Mouse (Mus musculus): ENCODE measurements around the gene Rhd.

Gene Rhd

DNA sequence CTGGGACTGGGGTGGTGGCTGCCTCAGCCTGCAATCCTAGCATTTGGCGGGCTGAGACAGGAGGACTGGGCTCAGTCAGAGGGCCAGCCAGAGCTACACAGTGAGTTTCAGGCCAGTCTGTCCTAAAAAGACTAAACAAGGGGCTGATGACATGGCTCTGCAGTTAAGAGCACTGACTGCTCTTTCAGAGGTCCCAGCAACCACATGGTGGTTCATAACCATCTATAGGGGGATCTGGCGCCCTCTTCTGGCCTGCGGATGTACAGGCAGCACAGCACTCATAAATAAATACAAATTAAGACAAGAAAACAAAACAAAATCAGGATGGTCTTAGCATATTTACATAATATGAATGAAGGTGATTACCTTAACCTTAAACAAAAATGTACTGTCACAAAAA, 49.1 kb downstream of the Rhd start:
- DNase-seq (ENCODE audit: low spot score): peak; percentile 82

GRCm38 (mm10) chr4:134914122-134914863, 50.0 kb downstream of the Rhd start:
- DNase-seq (ENCODE audit: low spot score): peak; percentile 39

DNA sequence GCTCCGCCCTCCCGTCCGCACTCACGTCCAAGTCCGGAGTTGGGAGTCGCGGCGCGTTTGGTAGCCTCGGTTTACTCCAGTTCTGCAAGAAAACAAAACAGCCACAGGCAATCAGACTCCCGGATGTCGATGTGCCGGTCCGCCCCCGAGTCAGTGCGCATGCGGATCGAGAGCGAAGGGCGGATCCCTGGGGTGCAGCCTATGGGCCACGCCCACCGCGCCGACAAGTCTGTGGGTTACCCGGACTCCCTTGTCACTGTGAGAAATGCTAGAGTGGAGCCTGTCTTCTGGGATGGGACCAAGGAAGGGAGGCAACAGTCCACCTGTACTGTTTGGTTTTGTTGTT, 50.5 kb downstream of the Rhd start, which contains the start of gene Tmem50a:
Tmem50a (minus strand) TSS at position 161 of the 346 bp plus-strand sequence.
- DNase-seq (ENCODE audit: low spot score): peak; percentile 97

DNA sequence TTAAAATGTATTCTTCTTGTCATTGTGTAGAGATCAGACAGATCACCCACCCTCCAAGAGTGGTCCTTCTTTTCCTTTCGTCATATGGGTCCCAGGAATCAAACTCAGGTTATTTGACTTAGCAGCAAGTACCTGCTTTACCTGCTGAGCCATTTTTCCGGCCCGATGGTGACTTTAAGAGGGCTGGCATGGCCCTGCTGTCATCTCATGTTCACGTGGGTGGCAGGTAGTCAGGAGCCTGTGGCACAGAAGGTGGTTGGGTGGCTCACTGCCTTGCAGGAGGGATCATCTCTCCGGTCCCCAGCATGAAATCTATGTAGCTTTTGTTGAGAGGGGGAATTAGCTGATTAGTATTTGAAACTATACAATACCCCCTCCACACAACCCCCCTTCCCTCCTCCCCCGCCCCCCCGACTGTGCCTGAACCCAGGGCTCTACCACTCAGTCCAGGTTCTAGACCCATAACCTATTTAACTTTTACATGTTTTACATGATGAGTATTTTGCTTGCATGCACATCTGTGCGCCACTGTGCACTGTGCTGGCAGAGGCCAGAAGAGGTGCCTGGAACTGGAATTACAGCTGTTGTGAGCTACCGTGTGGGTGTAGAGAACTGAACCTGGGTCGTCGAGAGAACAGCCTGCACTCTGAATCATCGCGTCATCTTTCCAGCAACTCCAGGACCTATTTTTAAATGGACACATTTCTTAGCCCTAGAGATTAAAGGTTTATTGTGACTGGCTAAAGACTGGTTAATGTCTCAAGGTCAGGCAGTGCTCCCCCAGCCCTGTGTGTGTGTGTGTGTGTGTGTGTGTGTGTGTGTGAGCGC, 51.1 kb downstream of the Rhd start:
- no peak for DNase-seq (ENCODE audit: low spot score)

GRCm38 (mm10) chr4:134917194-134917593, 52.9 kb downstream of the Rhd start:
- peak; percentile 32 for DNase-seq (ENCODE audit: low spot score)

DNA sequence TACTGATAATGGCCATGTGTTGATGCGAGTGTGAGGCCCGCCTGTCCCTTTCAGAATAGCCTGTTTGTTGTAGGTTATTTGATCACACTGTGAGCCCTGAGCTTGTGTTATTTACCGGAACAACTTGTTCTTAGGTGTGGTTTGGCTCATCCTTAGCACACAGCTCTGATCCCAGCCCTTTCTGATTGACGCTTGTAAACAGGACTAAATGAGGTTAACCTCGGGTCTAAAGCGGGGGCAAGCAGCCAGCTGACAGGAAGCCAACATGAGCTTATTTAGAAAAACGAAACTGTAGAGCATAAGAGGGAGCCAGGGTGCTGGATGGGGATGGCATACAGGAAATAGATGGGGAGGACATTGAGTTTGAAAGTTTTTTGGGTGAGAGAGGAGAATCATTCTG, 54.0 kb downstream of the Rhd start:
- DNase-seq (ENCODE audit: low spot score): peak; percentile 73

DNA sequence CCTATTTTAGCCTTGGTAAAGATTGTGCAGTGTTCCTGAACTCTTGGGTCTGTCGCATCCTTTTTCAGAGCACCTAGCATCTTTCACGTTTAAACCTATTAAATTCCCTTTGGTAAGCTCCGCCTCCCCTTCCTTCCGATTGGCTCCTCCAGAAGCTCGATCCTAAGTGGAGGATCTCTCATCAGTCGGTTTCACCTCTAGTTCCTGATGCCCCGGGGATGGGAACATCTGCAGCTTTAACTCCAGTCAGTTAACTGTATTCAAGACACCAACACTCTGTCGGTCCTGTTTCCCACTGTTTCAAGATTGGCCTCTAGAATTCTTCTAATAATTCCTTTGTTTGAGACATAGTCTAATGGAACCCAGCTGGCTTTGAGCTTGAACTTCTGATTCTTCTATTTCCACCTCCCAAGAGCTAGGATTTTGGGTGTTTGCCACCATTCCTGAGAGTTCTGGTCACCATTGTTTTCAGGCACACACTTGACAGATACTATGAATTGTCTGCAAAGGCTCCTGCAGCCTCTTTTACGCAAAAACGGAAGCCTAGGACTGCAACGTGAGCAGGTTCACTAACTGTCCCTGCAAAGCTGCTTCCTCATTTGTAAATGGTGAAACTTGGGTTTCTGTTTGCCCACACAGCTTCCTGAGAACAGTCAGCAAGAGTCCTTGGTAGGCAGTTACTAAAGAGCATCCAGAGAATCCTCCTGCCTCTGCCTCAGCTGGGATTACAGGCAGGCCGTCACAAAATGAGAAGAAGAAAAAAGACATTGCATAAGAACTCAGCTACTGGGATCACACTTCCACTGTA, 55.6 kb downstream of the Rhd start:
- DNase-seq (ENCODE audit: low spot score): no peak

DNA sequence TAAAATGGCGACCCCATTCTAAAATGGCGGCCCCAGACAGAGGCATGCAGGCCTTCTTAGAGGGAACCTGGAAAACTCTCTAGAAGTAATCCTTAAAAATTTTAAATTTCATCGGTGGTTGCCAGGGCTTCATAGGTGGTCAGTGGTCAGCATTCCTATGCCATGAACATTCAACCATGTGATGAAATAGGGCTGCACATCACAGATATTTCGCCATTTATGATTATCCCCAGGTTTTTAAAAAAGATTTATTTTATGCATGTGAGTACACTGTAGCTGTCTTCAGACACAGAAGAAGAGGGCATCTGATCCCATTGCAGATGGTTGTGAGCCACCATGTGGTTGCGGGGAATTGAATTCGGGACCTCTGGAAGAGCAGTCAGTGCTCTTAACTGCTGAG, 56.3 kb downstream of the Rhd start:
- no peak for DNase-seq (ENCODE audit: low spot score)

GRCm38 (mm10) chr4:134921703-134922102, 57.4 kb downstream of the Rhd start:
- no peak for DNase-seq (ENCODE audit: low spot score)

GRCm38 (mm10) chr4:134922111-134922924, 58.0 kb downstream of the Rhd start:
- peak; percentile 48 for DNase-seq (ENCODE audit: low spot score)

GRCm38 (mm10) chr4:134922925-134923244, 58.5 kb downstream of the Rhd start:
- peak; percentile 77 for DNase-seq (ENCODE audit: low spot score)

DNA sequence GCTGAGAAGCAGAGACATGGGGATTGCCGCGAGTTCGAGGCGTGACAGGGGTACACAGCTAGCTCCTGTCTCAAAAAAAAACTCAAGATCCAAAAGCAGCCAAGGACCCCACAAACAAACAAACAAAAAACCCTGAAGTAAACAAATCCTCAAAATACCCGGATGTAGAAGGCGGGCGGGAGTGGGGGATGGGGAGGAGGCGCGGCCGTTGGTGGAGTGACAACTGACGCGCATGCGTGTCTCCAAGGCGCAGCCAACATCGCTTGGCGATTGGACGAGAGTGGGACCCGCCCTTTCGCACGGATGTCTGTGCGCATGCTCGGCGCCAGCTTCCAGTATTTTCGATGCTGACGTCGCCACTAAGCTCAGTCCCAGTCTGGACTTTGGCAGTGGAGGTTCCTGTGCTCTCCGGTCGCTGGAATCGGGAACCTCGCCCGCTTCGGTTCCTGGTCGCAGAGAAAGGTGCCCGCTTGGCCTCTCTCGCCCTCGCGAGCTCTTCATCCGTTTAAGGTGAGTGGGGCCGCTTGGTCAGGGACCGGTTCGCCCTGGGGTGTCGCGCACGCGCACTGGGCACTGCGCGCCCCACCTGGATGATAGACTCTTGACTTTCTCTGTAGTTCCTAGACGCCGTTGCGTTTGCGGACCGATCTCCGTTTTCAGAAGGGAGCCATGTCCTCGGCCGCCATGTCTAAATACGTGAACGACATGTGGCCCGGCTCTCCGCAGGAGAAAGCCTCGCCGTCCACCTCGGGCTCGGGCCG, 59.1 kb downstream of the Rhd start, which contains the start of gene Rsrp1:
Rsrp1 (plus strand) TSS at position 335 of the 761 bp plus-strand sequence.
- peak; percentile 99 for DNase-seq (ENCODE audit: low spot score)

- DNase-seq (ENCODE audit: low spot score): peak; percentile 85
Observed at GRCm38 (mm10) chr4:134924019-134924741, 59.8 kb downstream of the Rhd start.

GRCm38 (mm10) chr4:134925206-134925605, 60.9 kb downstream of the Rhd start:
- peak; percentile 50 for DNase-seq (ENCODE audit: low spot score)

GRCm38 (mm10) chr4:134927815-134928463, 63.6 kb downstream of the Rhd start:
- DNase-seq (ENCODE audit: low spot score): peak; percentile 37

GRCm38 (mm10) chr4:134928464-134928836, 64.1 kb downstream of the Rhd start:
- no peak for DNase-seq (ENCODE audit: low spot score)

DNA sequence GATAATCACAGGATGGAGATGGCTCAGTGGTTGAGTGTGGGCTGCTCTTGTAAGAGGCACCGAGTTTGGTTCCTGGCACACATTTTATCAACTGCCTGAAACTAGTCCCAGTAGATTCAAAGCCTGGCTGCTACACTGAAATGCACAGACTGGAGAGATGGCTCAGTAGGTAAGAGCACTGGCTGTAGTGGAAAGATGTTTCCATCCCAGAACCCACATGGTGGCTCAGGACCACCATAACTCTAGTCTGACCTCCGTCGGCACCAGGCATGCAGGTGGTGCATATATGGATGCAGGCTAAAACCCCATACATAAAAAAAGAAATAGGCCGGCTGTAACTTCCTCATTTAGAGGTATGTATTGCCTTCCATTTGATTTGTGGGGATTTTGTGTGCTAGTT, 65.2 kb downstream of the Rhd start:
- DNase-seq (ENCODE audit: low spot score): peak; percentile 30

GRCm38 (mm10) chr4:134930190-134930589, 65.9 kb downstream of the Rhd start:
- DNase-seq (ENCODE audit: low spot score): peak; percentile 37

DNA sequence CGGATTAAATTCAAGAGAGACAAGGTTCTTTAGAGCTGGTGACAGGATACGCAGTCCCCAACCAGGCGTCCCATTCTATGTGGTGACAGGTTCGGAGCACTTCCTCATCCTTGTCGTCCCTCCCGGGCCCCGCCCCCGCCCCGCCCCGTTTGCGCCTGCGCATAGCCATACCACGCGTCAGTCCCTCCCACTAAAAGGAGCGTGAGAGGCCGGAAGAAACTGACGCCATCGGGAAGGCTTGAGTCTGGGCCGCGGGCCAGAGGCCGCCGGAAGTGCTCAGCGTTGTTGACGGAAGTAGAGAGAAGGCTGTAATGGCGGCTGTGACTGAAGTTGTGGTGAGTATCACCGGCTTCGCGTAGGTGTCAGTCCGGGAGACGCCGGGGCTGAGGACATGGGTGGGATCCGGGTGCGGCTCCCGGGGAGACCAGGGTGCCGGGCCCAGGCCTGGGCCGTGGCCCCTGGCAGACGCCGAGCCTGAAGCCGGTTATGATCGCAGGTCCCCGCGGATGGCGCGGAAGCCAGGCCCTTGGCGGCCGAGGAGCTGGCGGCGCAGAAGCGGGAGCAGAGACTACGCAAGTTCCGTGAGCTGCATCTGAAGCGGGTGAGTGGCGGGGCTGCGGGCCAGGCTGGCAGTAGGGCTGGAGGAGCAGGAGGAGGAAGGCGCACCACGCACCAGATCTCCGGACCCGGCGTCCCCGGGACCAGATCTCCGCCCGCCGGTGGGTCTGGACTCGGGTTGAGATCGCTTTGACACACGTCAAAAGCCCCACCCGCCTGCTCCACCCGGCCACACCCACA, 66.5 kb downstream of the Rhd start, which contains the start of gene Syf2:
Syf2 (plus strand) TSS at position 215 of the 798 bp plus-strand sequence.
- DNase-seq (ENCODE audit: low spot score): peak; percentile 99

All from MN1 (cell line).